Mouse (Mus musculus) liver, embryonic 14.5 days (tissue): ENCODE data around the gene Btg1. TPM values are rescaled to one million over a fixed set of nuclear protein-coding genes. Genes with fewer than 3 reads are reported as not detected.

Experiments
- ATAC-seq: fragments of 200-750 bp; cut with Nextera tagmentation; 2 replicates; pipeline ENCODE4 v1.8.0; 2017; ENCODE audit warnings: moderate number of reproducible peaks, mild to moderate bottlenecking, moderate library complexity; ENCODE audit not compliant: insufficient read depth
- DNase-seq, 3 experiments: peaks; one replicate each; pipeline ENCODE4 v3.0.0-alpha.2; 2012 to 2013; ENCODE audit warnings: low read depth in 3 of 3, low spot score in 3 of 3
- H3K27ac ChIP-seq: fragments of 300-500 bp; sonication (generic); 2 replicates; pipeline ENCODE4 v1.5.1; 2014; ENCODE audit warnings: moderate library complexity, mild to moderate bottlenecking, control low read depth, inconsistent platforms
- H3K27me3 ChIP-seq: fragments of 300-500 bp; sonication (generic); 2 replicates; pipeline ENCODE4 v1.6.1; 2014; ENCODE audit warnings: mild to moderate bottlenecking, low read length, moderate library complexity; ENCODE audit not compliant: control insufficient read depth, insufficient read depth
- H3K36me3 ChIP-seq: fragments of 300-500 bp; sonication (generic); replicated peaks from 2 replicates; pipeline ENCODE4 v1.6.1; 2014; ENCODE audit warnings: low read depth; ENCODE audit not compliant: control insufficient read depth, insufficient read depth
- H3K4me1 ChIP-seq, 2 experiments: fragments of 200-500 bp in 1 of 2; fragments of 300-500 bp in 1 of 2; sonication (generic) in 1 of 2; replicated peaks; 2 replicates each; pipeline ENCODE4 v1.6.1; 2012 to 2014; ENCODE audit warnings: antibody characterized with exemption in 1 of 2, inconsistent platforms in 1 of 2, low read length in 1 of 2; ENCODE audit not compliant: control insufficient read depth in 2 of 2, insufficient read depth in 2 of 2
- H3K4me2 ChIP-seq: fragments of 300-500 bp; sonication (generic); 2 replicates; pipeline ENCODE4 v1.6.1; 2014; ENCODE audit warnings: low read depth, mild to moderate bottlenecking, control low read depth, moderate library complexity
- H3K4me3 ChIP-seq, 2 experiments: fragments of 200-500 bp in 1 of 2; fragments of 300-500 bp in 1 of 2; sonication (generic) in 1 of 2; 2 replicates each; pipeline ENCODE4 v1.5.1; 2012 to 2014; ENCODE audit warnings: low read depth in 2 of 2, low read length in 2 of 2, mild to moderate bottlenecking in 2 of 2, control low read depth in 1 of 2, inconsistent platforms in 1 of 2, moderate library complexity in 1 of 2; ENCODE audit not compliant: insufficient read depth in 1 of 2
- H3K9ac ChIP-seq: fragments of 300-500 bp; sonication (generic); replicated peaks from 2 replicates; pipeline ENCODE4 v1.6.1; 2014; ENCODE audit warnings: mild to moderate bottlenecking, control low read depth, moderate library complexity
- H3K9me3 ChIP-seq: fragments of 300-500 bp; sonication (generic); 2 replicates; pipeline ENCODE4 v1.6.1; 2016; ENCODE audit warnings: low read length, mixed read lengths; ENCODE audit not compliant: control insufficient read depth
- CTCF ChIP-seq: IDR thresholded peaks from 2 replicates; pipeline ENCODE4 v1.5.1; 2016; ENCODE audit warnings: antibody characterized with exemption, low read depth, control low read depth
- EP300 ChIP-seq: IDR thresholded peaks from 2 replicates; pipeline ENCODE4 v1.6.1; 2016; ENCODE audit warnings: antibody characterized with exemption, low read depth
- WGBS: fragments of 180-500 bp; shearing (Covaris S2); extraction: QIAGEN DNeasy Blood & Tissue Kit; methylation state at CpG from one replicate; pipeline ENCODE4 v1.1.7; 2014; ENCODE audit not compliant: insufficient replicate concordance; 5-methylcytosine and 5-hydroxymethylcytosine counted together
- polyA plus RNA-seq, 2 experiments: library from polyadenylated mRNA; depleted of rRNA in 1 of 2; stranded (reverse) in 1 of 2; unstranded in 1 of 2; fragments of >200 nt; fragmentation: Nextera tagmentation in 1 of 2; extraction: Ambion mirVana in 1 of 2; gene quantifications; 2 replicates each; pipeline versions ENCODE4 v1.2.1 to v1.2.3; 2012 to 2014

The Btg1 gene
- polyA plus RNA-seq, 2 experiments, result 2.7 to 7.9 TPM

- Histone ChIP-seq H3K4me1 (no peaks in the 10 kb centered on the region), H3K4me2 (no peak overlapping the region), H3K27ac (no peak overlapping the region), H3K4me3 (no peak overlapping the region), H3K9ac (no peak overlapping the region), H3K27me3 (no peaks in the 10 kb centered on the region), H3K9me3 (no peaks in the 10 kb centered on the region), H3K36me3 (no peaks in the 10 kb centered on the region)
- no peak for TF ChIP-seq EP300
- DNase-seq (no peak), ATAC-seq (no peak)
- 80% methylated on average over 7 of the region's 7 CpGs for WGBS
These were observed 20.4 kb upstream of the Btg1 start for GRCm38 (mm10) chr10:96596411-96596810.

DNA sequence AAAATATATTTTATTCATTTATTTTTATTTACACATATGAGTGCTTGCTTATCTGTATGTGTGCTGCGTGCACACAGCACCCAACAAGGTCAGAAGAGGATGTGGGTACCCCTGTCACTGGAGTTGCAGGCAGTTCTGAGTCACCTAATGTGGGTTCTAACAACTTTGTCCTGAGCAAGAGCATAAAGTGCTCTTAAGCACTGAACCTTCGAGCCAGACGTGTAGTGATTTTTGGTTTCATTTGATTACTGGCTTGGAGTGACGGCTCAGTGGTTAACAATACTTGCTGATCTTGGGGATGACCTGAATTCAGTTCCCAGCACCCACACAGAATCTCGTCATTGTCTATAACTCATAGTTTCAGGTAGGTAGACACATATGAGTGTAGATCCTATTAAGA, 17.2 kb upstream of the Btg1 start:
- Histone ChIP-seq H3K4me1 (no peaks in the 10 kb centered on the region), H3K36me3 (no peaks in the 10 kb centered on the region), H3K9me3 (no peaks in the 10 kb centered on the region), H3K4me3 (no peak overlapping the region), H3K4me2 (no peak overlapping the region), H3K27me3 (no peaks in the 10 kb centered on the region), H3K27ac (no peak overlapping the region), H3K9ac (no peak overlapping the region)
- 70% methylated on average over 5 of the region's 5 CpGs for WGBS
- ATAC-seq, result no peak
- no peak for DNase-seq
- TF ChIP-seq CTCF, result no peak
- TF ChIP-seq EP300, result no peak

- Histone ChIP-seq H3K9me3 (no peaks in the 10 kb centered on the region), H3K4me1 (no peaks in the 10 kb centered on the region), H3K27me3 (no peaks in the 10 kb centered on the region), H3K27ac (no peak overlapping the region), H3K4me2 (no peak overlapping the region), H3K9ac (no peak overlapping the region), H3K36me3 (no peaks in the 10 kb centered on the region), H3K4me3 (no peak overlapping the region)
- DNase-seq (no peak), ATAC-seq (no peak)
- WGBS, result 72% methylated on average over 4 of the region's 4 CpGs
- TF ChIP-seq CTCF (no peak), EP300 (no peak)
These were observed 15.1 kb upstream of the Btg1 start for GRCm38 (mm10) chr10:96601670-96602069.

GRCm38 (mm10) chr10:96602339-96602738, 14.5 kb upstream of the Btg1 start:
- WGBS, result 46% methylated on average over 3 of the region's 3 CpGs
- no peak overlapping the region for H3K27ac ChIP-seq
- no peak overlapping the region for H3K9ac ChIP-seq
- peaks cover 0 to 5% of the 10 kb centered on the region in 2 experiments; a peak in 2 of 4 replicates for H3K4me1 ChIP-seq
- no peak overlapping the region for H3K4me2 ChIP-seq
- TF ChIP-seq CTCF, result no peak
- no peak for TF ChIP-seq EP300
- ATAC-seq, result no peak
- H3K4me3 ChIP-seq, result no peak overlapping the region
- H3K9me3 ChIP-seq, result no peaks in the 10 kb centered on the region
- H3K36me3 ChIP-seq, result no peaks in the 10 kb centered on the region
- no peaks in the 10 kb centered on the region for H3K27me3 ChIP-seq
- DNase-seq, result no peak

DNA sequence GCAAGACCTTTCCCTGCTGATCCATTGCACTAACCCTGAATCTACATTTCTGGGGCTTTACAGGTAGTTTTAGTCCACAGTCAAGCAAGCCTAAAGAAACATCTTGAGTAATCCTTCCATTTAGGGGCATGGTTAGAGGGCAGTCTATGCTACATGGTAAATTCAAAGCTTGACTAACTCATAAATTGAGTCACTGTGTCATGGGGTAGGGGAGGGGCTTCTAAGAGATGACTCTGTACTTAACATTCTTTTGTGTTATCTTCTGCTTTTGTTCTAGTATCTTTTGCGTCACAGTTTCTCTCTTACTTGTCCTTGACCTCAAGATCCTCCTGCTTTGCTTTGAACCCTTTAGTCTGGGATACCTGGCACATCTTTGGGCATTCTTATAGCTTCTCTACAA, 11.6 kb upstream of the Btg1 start:
- no peak overlapping the region for H3K4me2 ChIP-seq
- TF ChIP-seq EP300, result no peak
- TF ChIP-seq CTCF, result no peak
- no peak for ATAC-seq
- no peak for DNase-seq
- WGBS, result 47% methylated on average over 1 of the region's 1 CpGs
- H3K9ac ChIP-seq, result no peak overlapping the region
- H3K4me3 ChIP-seq, result no peak overlapping the region
- peaks cover 0 to 12% of the 10 kb centered on the region in 2 experiments; a peak in 2 of 4 replicates for H3K4me1 ChIP-seq
- no peaks in the 10 kb centered on the region for H3K27me3 ChIP-seq
- H3K9me3 ChIP-seq, result no peaks in the 10 kb centered on the region
- H3K36me3 ChIP-seq, result no peaks in the 10 kb centered on the region
- H3K27ac ChIP-seq, result no peak overlapping the region

GRCm38 (mm10) chr10:96605856-96606255, 10.9 kb upstream of the Btg1 start:
- Histone ChIP-seq H3K4me2 (no peak overlapping the region), H3K27ac (no peak overlapping the region), H3K36me3 (no peaks in the 10 kb centered on the region), H3K4me3 (no peak overlapping the region), H3K4me1 (peaks cover 0 to 12% of the 10 kb centered on the region in 2 experiments; a peak in 2 of 4 replicates), H3K9ac (no peak overlapping the region), H3K9me3 (no peaks in the 10 kb centered on the region), H3K27me3 (no peaks in the 10 kb centered on the region)
- DNase-seq (no peak), ATAC-seq (no peak)
- TF ChIP-seq CTCF (no peak), EP300 (no peak)
- 64% methylated on average over 2 of the region's 2 CpGs for WGBS
